ENCODE assay signal across 8 mouse cellular contexts in genomic region chr14:13917630-13918029, GRCm38 (mm10). TPM values are rescaled to one million over a fixed set of nuclear protein-coding genes. Genes with fewer than 3 reads are reported as not detected.
DNase-seq lines count a peak whose midpoint lies in the region; ATAC-seq and TF ChIP-seq lines count a peak whose summit lies in the region.

No protein-coding gene starts in this region.

- DNase-seq in 3134 (ENCODE audit: extremely low read depth, insufficient read length, low spot score) (peak; percentile 16), CH12.LX (ENCODE audit: extremely low read depth) (peak; percentile 83)
- DNase-seq in c-Kit-positive CD71-positive TER-119-negative erythroid progenitor cells, embryonic 14.5 days (ENCODE audit: low read depth) = peak; percentile 32
- peak; percentile 94 for DNase-seq in forebrain, embryonic 14.5 days (ENCODE audit: low spot score)
- DNase-seq in left cerebral cortex, postnatal 10 days (ENCODE audit: extremely low spot score in 1 of 2, low spot score in 2 of 2) = peak; percentile 62 to 80
- peak; percentile 67 for DNase-seq in naive thymus-derived CD4-positive, alpha-beta T cell, adult 2 months (ENCODE audit: low read depth)
- peak; percentile 33 for DNase-seq in testis, postnatal 14 days (ENCODE audit: low spot score)

- no peak overlapping the region for H3K4me3 ChIP-seq in CH12.LX (replicated peaks in 1 of 3; ENCODE audit: low read depth in 2 of 3, low read length in 2 of 3, poor library complexity in 1 of 3)
- H3K4me3 ChIP-seq in forebrain, embryonic 14.5 days (ENCODE audit: low read depth, low read length) = no peak overlapping the region
- H3K4me3 ChIP-seq in intestine, embryonic 16.5 days (ENCODE audit: low read length) = no peak overlapping the region

- H3K27me3 ChIP-seq in CH12.LX (replicated peaks) = no peaks in the 10 kb centered on the region
- H3K27me3 ChIP-seq in forebrain, embryonic 14.5 days (replicated peaks; ENCODE audit: control insufficient read depth, insufficient read depth, low read length) = no peaks in the 10 kb centered on the region
- no peaks in the 10 kb centered on the region for H3K27me3 ChIP-seq in intestine, embryonic 16.5 days (replicated peaks; ENCODE audit: control insufficient read depth, insufficient read depth, low read length)

- no peaks in the 10 kb centered on the region for H3K79me2 ChIP-seq in CH12.LX (replicated peaks; ENCODE audit: control insufficient read depth, extremely low read depth, insufficient read depth, poor library complexity, severe bottlenecking)

- peak; percentile 70 to 88 for TF ChIP-seq CTCF in CH12.LX (conservative IDR thresholded peaks at IDR 0.05 in 1 of 2, IDR thresholded peaks at IDR 0.05 in 1 of 2; ENCODE audit: low read depth in 2 of 2, low read length in 2 of 2)

- peak; percentile 87 for ATAC-seq in forebrain, embryonic 14.5 days
- ATAC-seq in intestine, embryonic 16.5 days = peak; percentile 67

- TF ChIP-seq RAD21 in CH12.LX (IDR thresholded peaks at IDR 0.05; ENCODE audit: low read depth, low read length) = peak; percentile 94

- dilution Hi-C loops in CH12.LX (cut with MboI; ENCODE audit: extremely low pct_ligation_motif_present, extremely low pct_unique_long_range_greater_than_20kb, low sequenced_read_pairs) = no loop called here

- no peak for TF ChIP-seq EP300 in CH12.LX (IDR thresholded peaks at IDR 0.05; ENCODE audit: low read length)

- no peak for TF ChIP-seq POLR2A in CH12.LX (IDR thresholded peaks at IDR 0.05; ENCODE audit: low read depth, low read length)

- no peaks in the 10 kb centered on the region for H3K4me1 ChIP-seq in CH12.LX (ENCODE audit: control insufficient read depth in 1 of 2, insufficient read depth in 2 of 2)
- no peaks in the 10 kb centered on the region for H3K4me1 ChIP-seq in forebrain, embryonic 14.5 days (ENCODE audit: control insufficient read depth, insufficient read depth, low read length)
- H3K4me1 ChIP-seq in intestine, embryonic 16.5 days (ENCODE audit: control insufficient read depth, insufficient read depth, low read length) = no peaks in the 10 kb centered on the region; the same call in 1 of the 2 replicates

- 31% methylated on average over 3 of the region's 3 CpGs for WGBS in forebrain, embryonic 14.5 days
- 30% methylated on average over 3 of the region's 3 CpGs for WGBS in intestine, embryonic 16.5 days

- H3K9ac ChIP-seq in CH12.LX (ENCODE audit: insufficient read depth, low read depth) = no peak overlapping the region
- no peak overlapping the region for H3K9ac ChIP-seq in forebrain, embryonic 14.5 days (ENCODE audit: low read length)
- no peak overlapping the region for H3K9ac ChIP-seq in intestine, embryonic 16.5 days (ENCODE audit: low read depth, low read length)

- H3K9me3 ChIP-seq in CH12.LX (replicated peaks; ENCODE audit: low read length) = no peaks in the 10 kb centered on the region
- no peaks in the 10 kb centered on the region for H3K9me3 ChIP-seq in forebrain, embryonic 14.5 days (replicated peaks; ENCODE audit: control insufficient read depth, low read length)
- H3K9me3 ChIP-seq in intestine, embryonic 16.5 days (ENCODE audit: control insufficient read depth, low read length) = no peaks in the 10 kb centered on the region

- H3K27ac ChIP-seq in CH12.LX (ENCODE audit: insufficient read depth, low read depth) = no peak overlapping the region
- no peak overlapping the region for H3K27ac ChIP-seq in forebrain, embryonic 14.5 days (ENCODE audit: low read depth, low read length)
- H3K27ac ChIP-seq in intestine, embryonic 16.5 days (ENCODE audit: low read length) = no peak overlapping the region

- no peak overlapping the region for H3K4me2 ChIP-seq in CH12.LX (ENCODE audit: insufficient read depth, low read depth, poor library complexity, severe bottlenecking)
- H3K4me2 ChIP-seq in forebrain, embryonic 14.5 days (ENCODE audit: low read length) = no peak overlapping the region
- no peak overlapping the region for H3K4me2 ChIP-seq in intestine, embryonic 16.5 days (ENCODE audit: low read depth, low read length)

- intact Hi-C loops in left cerebral cortex, postnatal 10 days (cut with DNase I) = loop anchor here (2.0 to 10.0 kb wide), 2 partner anchors 561 to 703 kb away; no protein-coding TSS in a partner anchor

- H3K36me3 ChIP-seq in CH12.LX (replicated peaks in 1 of 2; ENCODE audit: control insufficient read depth in 1 of 2, insufficient read depth in 1 of 2, low read length in 1 of 2) = no peaks in the 10 kb centered on the region
- H3K36me3 ChIP-seq in forebrain, embryonic 14.5 days (ENCODE audit: control insufficient read depth, insufficient read depth, low read length) = no peaks in the 10 kb centered on the region
- no peaks in the 10 kb centered on the region for H3K36me3 ChIP-seq in intestine, embryonic 16.5 days (ENCODE audit: control insufficient read depth, insufficient read depth, low read length)

- in situ Hi-C loops in CH12.LX (cut with MboI; ENCODE audit: low pct_ligation_motif_present, low pct_unique_long_range_greater_than_20kb, low sequenced_read_pairs) = loop anchor here (25.0 kb wide), 1 partner anchor 555 kb away; no protein-coding TSS in a partner anchor

TF ChIP-seq in CH12.LX, 34 proteins besides CTCF, POLR2A, EP300 and RAD21:
- TF ChIP-seq ZC3H11A (IDR thresholded peaks at IDR 0.05; ENCODE audit: low read depth, low read length) (peak; percentile 23; the same call in 1 of the 2 replicates), ELF1 (IDR thresholded peaks at IDR 0.05; ENCODE audit: low read depth, low read length) (no peak), MAZ (IDR thresholded peaks at IDR 0.05; ENCODE audit: low read depth, low read length) (no peak), ZKSCAN1 (IDR thresholded peaks at IDR 0.05; ENCODE audit: borderline replicate concordance, low read depth, low read length) (no peak), CHD2 (IDR thresholded peaks at IDR 0.05; ENCODE audit: low read length) (no peak), MAFK (IDR thresholded peaks at IDR 0.05; ENCODE audit: insufficient replicate concordance, low read length) (no peak), BHLHE40 (IDR thresholded peaks at IDR 0.05; ENCODE audit: low read depth, low read length) (no peak), NRF1 (IDR thresholded peaks at IDR 0.05; ENCODE audit: low read depth, low read length) (no peak), SMC3 (IDR thresholded peaks at IDR 0.05; ENCODE audit: low read depth, low read length) (peak; percentile 82), MEF2A (IDR thresholded peaks at IDR 0.05; ENCODE audit: borderline replicate concordance, low read depth, low read length) (no peak), SIN3A (IDR thresholded peaks at IDR 0.05; ENCODE audit: low read length) (no peak), JUND (conservative IDR thresholded peaks at IDR 0.05; ENCODE audit: low read depth, low read length) (no peak)

RNA-seq across cellular contexts. Expression of gene Gm281, which starts 3.4 kb away (rescaled TPM):
- not detected in 2 replicates for total RNA-seq in CH12.LX (2012; rRNA removed)
- total RNA-seq in CH12.LX (2014; rRNA removed) = not detected in 2 replicates
- not detected in 2 replicates for polyA plus RNA-seq in CH12.LX (2012; ENCODE audit: insufficient read length, low read depth)
- not detected in 2 replicates for polyA plus RNA-seq in forebrain, embryonic 14.5 days (2014; fragmentation: Nextera tagmentation; extraction: Ambion mirVana)
- 0.04 and 0.07 TPM in 2 replicates for polyA plus RNA-seq in intestine, embryonic 16.5 days (2015; fragmentation: Nextera tagmentation; extraction: Ambion mirVana)
- not detected for total RNA-seq in left cerebral cortex, postnatal 10 days (2021)

RNA-seq across cellular contexts. Expression of gene Atxn7, which starts 43.6 kb away (rescaled TPM):
- total RNA-seq in CH12.LX (2012; rRNA removed) (2.0 and 2.3 TPM in 2 replicates), CH12.LX (2014; rRNA removed) (2.1 and 2.7 TPM in 2 replicates)
- 5.6 and 6.6 TPM in 2 replicates for polyA plus RNA-seq in CH12.LX (2012; ENCODE audit: insufficient read length, low read depth)
- 3.5 and 3.6 TPM in 2 replicates for polyA plus RNA-seq in forebrain, embryonic 14.5 days (2014; fragmentation: Nextera tagmentation; extraction: Ambion mirVana)
- polyA plus RNA-seq in intestine, embryonic 16.5 days (2015; fragmentation: Nextera tagmentation; extraction: Ambion mirVana) = 2.9 and 3.5 TPM in 2 replicates
- 10 to 100 TPM; 15.3 to 16.8 TPM for total RNA-seq in left cerebral cortex, postnatal 10 days (2021)

RNA-seq across cellular contexts. Expression of gene Thoc7, which starts 44.0 kb away (rescaled TPM):
- 98.6 and 104 TPM in 2 replicates for total RNA-seq in CH12.LX (2012; rRNA removed)
- total RNA-seq in CH12.LX (2014; rRNA removed) = 209 and 218 TPM in 2 replicates
- polyA plus RNA-seq in CH12.LX (2012; ENCODE audit: insufficient read length, low read depth) = 162 and 209 TPM in 2 replicates
- 208 and 217 TPM in 2 replicates for polyA plus RNA-seq in forebrain, embryonic 14.5 days (2014; fragmentation: Nextera tagmentation; extraction: Ambion mirVana)
- 152 and 155 TPM in 2 replicates for polyA plus RNA-seq in intestine, embryonic 16.5 days (2015; fragmentation: Nextera tagmentation; extraction: Ambion mirVana)
- 100 to 1,000 TPM; 115 TPM for total RNA-seq in left cerebral cortex, postnatal 10 days (2021)

Comparison
In these comparisons a context has a peak if more than half of its experiments do, and no peak if none do; other contexts are left out.
1. DNase-seq: peak in every context shown above with its lines; median percentile 94 in forebrain, embryonic 14.5 days; 83 in CH12.LX; 71 in left cerebral cortex, postnatal 10 days; 67 in naive thymus-derived CD4-positive, alpha-beta T cell, adult 2 months; 33 in testis, postnatal 14 days; 32 in c-Kit-positive CD71-positive TER-119-negative erythroid progenitor cells, embryonic 14.5 days; 16 in 3134.